Mouse (Mus musculus) liver, embryonic 18 days (tissue): ENCODE measurements around the gene Abcc8. TPM values are rescaled to one million over a fixed set of nuclear protein-coding genes. Genes with fewer than 3 reads are reported as not detected.

Source experiments
- polyA plus RNA-seq: library from polyadenylated mRNA; depleted of rRNA; stranded (reverse); fragments of >200 nt; gene quantifications from 2 replicates; pipeline ENCODE4 v1.2.3, GENCODE M21; 2012; rRNA removed

Abcc8 gene
- polyA plus RNA-seq = 0.03 and 0.04 TPM in 2 replicates

DNA sequence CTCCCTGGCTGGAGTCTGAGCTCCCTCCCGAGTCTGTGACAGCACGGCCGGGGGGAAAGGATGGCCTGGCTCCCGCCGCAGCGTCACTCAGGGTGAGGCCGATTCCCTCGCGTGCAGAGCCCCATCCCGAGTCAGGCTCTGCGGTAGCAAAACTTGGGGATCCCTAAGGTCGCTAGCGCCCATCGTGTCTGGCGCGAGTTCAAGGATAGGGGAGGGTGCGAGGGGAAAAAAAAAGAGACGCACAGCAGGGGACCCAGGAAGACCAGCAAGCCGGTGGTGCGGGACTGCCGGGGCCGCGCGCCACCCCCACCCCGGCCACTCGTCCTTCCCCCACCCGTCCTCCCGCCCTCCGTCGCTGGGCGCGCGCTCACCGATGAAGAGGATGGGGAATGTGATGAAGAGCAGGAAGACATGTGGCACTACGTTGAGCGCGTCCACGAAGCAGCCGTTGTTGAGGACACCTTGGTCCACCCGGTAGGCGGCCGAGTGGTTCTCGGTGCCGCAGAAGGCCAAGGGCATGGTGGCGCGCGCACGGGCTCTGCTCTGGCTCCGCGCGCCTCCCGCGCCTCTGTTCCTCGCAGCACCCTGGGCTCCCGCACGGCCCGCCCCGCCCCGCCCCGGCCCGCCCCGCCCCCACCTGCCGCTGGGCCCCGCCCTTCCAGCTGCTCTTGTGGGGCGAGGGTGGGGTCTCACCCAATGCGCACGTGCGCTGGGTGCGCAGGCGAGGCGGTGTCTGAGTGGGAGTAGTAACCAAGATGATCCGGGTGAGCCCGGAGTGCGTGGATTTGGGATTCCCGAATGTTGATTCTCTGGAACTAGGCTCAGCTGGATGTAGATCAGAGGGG, at the start of gene Abcc8:
Abcc8 (minus strand) TSS at position 603 of the 845 bp plus-strand sequence.

DNA sequence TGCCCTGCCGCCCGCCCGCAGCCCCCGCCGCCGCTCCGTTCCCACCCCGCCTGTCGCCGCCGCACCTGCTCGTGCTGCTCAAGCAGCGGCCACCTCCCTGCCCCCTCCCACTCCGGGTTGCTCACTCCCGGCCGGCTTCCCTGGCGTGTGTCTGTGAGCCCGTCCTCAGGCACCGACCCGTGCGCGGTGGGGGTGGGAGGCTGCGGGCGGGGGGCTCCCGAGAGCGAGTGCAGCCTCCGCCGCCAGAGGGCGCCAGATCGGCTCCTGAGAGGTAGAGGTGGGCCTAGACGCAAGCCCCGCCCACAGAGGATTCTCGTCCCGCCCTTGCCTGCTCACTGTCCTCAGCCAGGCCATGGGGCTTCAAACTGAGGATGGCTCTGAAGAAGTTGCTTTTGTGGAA, 79.3 kb downstream of the Abcc8 start, which contains the start of gene Kcnj11:
Kcnj11 (minus strand) TSS at position 202 of the 400 bp plus-strand sequence.

Other genes with a start within 250 kb of the Abcc8 start
- 27.5 and 31.7 TPM in 2 replicates for gene Abcc6, start 149.7 kb downstream of the Abcc8 start, polyA plus RNA-seq
- gene Nomo1, start 146.3 kb downstream of the Abcc8 start, polyA plus RNA-seq = 13.0 and 17.8 TPM in 2 replicates
- gene Kcnj11, start 79.3 kb downstream of the Abcc8 start, polyA plus RNA-seq = 0.01 TPM in 2 replicates
- gene Ush1c, start 58.5 kb upstream of the Abcc8 start, polyA plus RNA-seq = 0.07 and 0.14 TPM in 2 replicates
- gene Otog, start 61.0 kb upstream of the Abcc8 start, polyA plus RNA-seq = not detected in 2 replicates
- 0.01 TPM in 1 of 2 replicates, not detected in the other for gene Myod1, start 196.4 kb upstream of the Abcc8 start, polyA plus RNA-seq
- under 0.01 and 0.05 TPM in 2 replicates for gene Kcnc1, start 216.5 kb upstream of the Abcc8 start, polyA plus RNA-seq